Mouse (Mus musculus) kidney, adult 2 months (tissue): ENCODE results near the gene Hoxc8.

Experiments used
- CTCF ChIP-seq: fragments of 200-500 bp; conservative IDR thresholded peaks from 2 replicates; pipeline ENCODE4 v1.5.1; 2011; ENCODE audit warnings: low read depth, mild to moderate bottlenecking, control low read depth, low read length, moderate library complexity, mixed read lengths; ENCODE audit not compliant: insufficient read depth, insufficient read length
- POLR2A ChIP-seq: fragments of 200-500 bp; IDR thresholded peaks from one replicate; pipeline ENCODE4 v1.6.1; 2011; ENCODE audit warnings: low read depth, low read length, control low read depth

DNA sequence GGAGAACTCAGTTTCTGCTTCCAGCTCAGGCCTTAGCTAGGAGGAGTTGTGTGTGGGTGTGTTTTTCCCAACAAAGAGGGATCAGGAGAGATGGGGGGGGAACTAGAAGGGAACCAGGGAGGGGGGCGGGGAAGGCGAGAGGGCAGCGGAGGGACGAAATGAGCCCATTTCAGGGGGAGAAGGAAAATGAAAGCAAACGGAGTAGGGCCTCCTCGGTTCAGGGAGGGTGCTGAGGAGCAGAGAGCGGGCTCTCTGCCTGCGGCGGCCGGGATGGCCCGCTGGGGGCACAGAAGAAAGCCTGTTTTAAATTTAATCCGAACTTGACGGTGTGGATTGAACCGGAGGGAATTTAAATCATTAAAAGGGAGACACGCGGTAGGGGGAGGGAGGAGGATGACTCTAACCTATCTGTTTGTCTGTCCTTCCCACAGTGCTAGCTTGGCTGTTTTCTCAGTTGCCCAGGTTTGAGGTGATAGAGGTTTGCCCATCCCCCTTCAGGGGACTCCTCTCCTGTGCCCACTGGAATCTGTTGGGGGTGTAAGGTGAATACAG is 12.9 kb upstream of the Hoxc8 start:
- TF ChIP-seq POLR2A, result no peak
- TF ChIP-seq CTCF, result no peak
